Mouse (Mus musculus): ENCODE results near the gene Cadm1.
A peak's percentile ranks its signal among the peaks of the same experiment; 100 is the strongest.

Gene Cadm1

DNA sequence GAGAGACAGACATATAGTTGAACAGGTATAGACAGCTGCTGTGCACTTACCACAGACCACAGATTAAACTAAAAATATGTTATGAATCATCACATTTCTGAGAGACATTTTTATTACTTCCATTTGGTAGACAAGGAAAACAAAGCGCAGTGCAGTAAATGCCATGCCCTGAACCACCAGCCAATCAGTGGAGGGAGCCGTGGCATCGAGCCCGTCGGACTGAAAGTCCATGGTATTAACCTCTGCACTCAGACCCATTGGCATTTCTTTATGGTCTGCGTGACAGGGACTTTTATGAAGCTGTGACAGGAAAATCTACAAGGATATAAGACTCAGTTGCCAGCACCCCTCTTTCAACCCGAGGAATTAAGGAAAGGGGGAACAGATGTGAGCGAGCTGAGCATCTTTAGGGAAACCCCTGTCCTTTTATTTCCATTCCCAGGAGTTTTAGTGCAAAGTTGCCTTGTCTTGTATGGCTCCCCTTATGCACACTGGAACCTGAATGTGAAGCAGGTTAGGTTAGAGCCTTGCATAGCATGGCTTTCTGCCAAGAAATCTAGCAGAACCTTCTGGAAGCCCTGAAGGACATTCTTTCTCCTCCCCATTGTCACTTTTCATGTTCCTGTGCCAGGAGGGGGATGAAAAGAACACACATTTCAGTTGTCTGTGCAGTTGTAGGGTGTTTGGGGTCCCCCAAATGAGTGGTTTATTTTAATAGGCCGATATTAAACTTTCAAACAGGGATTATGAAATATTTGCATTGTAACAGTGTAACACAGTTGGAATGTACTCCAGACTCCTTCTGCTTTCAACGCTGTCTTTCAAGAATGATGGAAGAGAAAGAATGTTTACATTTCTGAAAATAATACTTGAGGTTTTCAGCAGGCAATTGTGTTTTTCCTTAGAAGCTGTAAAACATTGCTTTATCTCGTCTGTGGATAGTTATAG lies 145.1 kb downstream of the Cadm1 start:
- no peak for DNase-seq

DNA sequence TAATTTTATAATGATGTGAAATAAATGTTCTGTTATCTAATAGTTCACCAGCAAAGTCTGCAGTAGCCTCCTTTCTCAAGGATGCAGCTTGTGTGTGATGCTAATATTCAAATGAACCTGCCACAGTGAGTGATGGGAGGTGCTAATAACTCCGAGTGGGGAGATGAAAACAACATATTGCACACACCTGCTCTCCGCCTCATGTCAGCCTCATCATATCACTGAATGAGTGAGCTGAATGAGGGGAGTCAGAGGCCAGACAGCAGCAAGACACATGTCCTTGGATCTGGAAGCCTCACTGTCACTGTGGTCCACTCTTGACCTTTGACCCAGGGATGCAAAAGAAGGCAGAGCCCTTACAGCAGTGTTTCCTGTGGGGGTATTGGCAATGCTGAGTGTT lies 156.9 kb downstream of the Cadm1 start:
- DNase-seq = no peak

DNA sequence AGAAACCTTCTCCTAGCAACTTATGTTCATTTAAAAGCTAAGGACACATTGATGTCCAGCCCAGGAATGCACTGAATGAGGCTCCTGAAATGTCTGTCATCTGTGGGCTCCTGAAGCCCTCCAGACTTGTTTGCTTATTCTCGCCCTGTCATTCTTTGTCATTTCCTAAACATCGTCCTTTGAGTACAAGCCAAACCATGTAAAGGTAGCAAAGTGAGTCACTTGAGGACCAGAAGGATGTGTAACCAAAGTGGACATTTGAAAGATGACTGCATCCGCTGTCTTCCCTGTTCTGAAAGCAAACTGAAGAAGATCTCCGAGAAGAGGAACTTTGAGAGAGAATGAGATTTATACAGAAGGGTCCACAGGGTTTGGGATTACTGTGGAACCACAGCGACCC lies 157.6 kb downstream of the Cadm1 start:
- no peak for DNase-seq

DNA sequence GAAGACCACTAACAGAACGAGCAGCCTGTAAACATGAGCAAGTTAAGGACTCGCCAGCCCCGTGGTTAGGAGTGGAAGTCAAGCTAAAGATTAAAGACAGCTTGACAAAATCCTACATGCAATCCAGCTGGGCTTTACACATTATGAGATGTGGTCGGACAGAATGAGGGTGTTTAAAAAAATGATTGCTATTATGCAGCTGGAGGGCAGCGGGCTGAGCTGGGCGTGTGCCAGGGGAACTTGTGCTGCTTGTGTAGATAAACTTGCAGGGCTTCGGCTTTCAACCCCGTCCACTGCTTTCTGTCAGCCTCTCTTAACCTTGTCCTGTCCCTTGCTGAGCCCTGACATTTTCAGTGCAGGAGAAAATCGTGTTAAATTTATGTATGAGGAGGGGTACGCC lies 158.3 kb downstream of the Cadm1 start:
- peak; percentile 20 for DNase-seq

DNA sequence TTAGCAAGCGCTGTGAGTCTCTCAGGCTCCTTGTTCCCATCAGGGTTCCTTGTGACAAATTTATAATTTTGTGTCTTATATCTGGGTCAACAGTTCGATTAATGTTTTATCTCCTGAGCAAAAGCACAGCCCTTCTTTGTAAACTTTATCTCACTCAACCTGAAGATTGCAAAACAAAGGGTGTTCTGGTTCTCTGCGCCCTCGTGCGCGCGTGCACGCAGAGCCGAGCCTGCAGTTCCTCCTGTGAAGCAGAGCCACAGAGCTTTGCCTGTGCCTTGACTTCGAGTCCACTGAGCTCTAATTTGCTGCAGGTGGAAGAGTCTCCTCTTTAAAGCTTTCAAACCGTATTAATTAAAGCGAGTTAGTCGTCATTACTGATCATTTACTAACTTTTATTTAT lies 162.9 kb downstream of the Cadm1 start:
- peak; percentile 14 for DNase-seq

DNA sequence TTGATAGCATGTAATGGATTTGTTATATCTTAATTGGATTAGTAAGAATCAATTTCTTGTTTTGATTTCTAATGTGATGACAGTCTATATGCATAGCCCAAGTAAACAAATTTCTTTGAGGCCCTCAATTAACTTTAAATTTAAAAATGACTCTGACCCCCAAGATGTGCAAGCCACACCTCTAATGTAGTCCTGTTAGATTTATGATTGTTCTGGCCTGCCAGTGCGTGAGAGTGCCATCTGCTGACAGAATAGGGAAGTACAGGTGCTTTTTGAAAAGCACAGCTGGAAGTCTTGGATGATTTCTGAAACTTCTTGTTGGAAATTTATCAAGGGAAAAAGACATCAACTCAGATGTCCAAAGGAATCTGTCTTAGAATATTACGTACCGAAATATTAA lies 169.1 kb downstream of the Cadm1 start:
- peak; percentile 33 for DNase-seq

DNA sequence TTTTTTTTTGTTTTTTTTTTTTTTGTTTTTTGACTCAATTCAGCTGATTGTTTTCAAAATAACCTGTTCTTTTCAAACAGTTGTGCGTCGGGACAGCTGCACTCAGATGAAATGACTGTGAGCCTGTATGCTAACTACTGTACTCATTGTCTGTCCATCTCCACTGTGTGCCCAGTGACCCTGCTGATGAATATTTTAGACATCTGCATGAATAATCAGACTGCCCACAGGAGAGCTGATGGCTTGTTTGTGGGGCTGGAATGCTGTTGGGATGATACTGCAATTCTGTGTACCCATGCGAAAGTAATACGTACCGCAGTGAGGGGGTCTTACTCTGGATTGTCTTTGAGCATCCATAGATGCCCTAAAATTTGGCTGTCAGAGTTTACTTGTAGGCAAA lies 170.0 kb downstream of the Cadm1 start:
- DNase-seq = no peak

DNA sequence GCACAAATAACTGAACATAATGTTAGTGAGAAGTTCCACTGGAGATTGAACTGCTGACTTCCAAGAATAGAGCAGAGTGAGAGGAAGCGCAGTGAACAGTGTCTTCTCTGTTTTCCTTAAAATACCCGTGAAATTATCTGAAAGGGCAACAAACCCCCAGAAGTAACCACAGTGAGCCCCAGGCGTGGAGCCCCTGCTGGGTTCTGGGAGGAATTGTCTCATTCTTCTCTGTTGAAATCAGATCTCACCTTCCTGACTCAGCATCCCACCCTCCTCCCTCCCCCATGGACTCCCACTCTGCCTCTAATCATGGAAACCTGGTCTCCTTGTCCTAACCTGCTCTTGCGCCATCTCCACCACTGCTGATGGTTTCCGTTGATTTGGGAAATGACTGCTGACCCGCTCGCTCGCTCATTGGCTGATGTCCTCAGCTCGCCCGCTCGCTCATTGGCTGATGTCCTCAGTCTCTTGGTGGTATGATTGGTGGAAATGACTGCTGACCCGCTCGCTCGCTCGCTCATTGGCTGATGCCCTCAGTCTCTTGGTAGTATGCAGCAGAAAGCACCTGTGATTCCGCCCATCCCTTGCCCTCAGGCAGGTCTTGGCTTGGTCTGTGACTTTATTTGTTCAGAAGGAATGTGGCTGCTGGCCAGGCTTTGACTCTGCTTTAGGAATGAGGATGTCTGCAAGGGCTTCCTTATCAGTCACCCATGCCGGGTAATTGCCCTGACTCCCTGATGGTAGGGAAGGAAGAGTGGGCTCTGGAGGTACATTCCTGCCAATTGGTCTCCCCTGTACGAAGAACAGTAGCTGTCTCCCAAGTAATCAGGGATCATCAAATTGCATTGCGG lies 173.3 kb downstream of the Cadm1 start:
- no peak for DNase-seq

DNA sequence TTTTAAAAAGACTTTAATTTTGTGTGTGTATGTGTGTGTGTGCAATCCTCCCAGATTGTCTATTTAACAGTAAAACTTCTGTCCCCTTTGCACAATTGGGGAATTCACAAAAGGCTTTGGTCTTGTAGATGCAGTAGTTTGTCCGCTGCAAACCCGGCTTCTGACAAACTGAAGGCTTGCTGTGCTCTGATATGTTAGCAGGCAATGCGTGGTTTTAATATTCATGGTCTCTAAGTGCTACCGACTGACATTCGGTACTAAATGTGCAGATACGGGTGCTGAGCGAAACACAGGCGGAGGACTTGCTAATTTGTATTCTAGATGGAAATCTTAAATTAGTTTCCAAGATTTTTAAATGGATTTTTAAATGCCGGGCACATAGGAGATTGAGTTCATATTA lies 176.4 kb downstream of the Cadm1 start:
- DNase-seq = no peak

DNA sequence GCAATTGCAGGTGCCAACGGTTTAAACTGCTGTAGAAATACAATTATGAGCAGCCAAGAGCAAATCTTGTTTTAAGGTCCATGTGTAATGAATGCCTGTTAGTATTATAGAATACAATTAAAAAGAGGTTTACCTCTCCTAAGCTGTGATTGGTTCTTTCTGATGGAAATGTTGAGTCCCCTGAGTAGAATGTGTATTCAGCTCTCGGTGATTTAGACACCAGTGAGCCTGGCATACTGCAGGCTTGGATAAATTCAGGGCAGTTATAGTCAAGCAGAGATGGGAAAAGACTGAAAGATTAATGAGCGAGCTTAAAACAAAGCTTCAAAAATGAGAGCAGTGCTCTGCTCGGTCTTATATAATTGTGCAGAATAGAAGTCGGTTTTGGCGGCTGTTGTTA lies 177.4 kb downstream of the Cadm1 start:
- DNase-seq = no peak

DNA sequence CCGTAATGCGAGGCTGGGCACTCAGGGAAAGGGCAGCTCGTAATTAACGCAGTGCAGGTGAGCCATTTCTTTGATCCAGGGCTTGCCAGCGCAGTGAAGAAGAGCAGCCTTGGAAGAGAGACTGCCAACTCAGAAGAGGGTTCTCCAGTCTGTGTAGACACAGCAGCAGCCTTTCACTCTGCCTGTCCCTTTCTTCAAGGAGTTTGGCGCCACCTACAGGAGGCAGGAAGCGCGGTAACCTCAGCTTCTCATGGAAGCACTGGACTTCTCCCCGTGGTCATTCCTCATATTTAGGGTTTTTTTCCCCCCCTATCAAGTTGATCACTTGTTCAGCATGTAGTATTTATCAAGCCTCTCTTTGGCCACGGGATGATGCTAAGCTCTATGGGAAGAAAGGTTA lies 178.3 kb downstream of the Cadm1 start:
- DNase-seq = peak; percentile 68

DNA sequence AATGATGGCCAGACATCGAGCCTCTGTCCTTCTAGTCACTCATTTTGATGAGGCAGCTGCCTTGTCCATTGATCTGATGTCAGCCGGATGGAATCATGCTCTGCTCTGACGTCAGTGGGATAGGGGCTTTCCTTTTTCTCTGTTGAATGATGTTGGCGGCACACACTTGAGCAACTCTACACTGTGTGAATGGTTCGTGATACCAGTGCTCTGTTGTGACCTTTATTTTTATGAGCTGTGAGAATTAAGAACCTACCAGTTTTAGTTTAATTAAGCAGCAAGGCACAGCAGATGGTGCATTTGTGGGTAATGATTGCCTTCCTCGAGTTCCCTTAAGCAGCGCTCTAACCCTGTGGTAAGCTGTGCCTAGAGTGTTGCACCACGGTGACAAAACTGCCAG lies 181.0 kb downstream of the Cadm1 start:
- DNase-seq = no peak

DNA sequence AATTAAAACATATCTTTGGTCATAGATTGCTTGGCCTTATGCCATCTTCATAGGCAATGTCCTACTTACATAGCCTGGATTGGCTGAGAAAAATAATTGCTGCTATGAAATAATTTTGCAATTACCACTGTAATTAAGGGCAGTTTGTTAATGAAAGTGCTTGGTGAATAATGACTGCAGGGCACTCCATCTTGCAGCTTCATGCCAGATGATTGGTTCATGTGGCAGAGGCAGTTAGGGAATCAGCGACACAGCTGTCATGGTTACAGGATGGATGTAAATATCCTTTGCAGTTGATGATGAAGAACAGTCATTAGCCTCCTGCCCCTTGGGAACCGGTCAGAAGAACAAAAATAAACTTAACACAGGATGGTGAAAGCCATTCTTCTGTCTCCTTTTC lies 184.6 kb downstream of the Cadm1 start:
- no peak for DNase-seq

DNA sequence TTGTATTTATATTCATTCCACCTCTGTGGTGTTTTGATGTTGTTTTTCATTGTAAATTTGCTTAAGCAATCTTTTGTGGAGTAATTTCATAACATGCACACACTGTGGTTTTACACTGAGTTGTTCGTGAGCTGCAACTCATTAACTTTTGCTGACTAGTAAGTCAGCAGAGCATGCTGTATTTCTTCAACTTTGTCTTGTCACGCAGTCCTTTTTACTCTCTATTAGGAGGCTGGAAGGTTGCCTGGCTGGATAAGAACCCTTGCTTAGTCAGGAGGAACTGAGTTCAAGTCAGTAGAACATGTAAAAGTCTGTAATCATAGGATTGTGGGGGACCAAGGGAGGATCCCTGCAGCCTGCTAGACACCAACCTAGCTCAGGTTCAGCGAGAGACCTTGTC lies 185.4 kb downstream of the Cadm1 start:
- DNase-seq = no peak

DNA sequence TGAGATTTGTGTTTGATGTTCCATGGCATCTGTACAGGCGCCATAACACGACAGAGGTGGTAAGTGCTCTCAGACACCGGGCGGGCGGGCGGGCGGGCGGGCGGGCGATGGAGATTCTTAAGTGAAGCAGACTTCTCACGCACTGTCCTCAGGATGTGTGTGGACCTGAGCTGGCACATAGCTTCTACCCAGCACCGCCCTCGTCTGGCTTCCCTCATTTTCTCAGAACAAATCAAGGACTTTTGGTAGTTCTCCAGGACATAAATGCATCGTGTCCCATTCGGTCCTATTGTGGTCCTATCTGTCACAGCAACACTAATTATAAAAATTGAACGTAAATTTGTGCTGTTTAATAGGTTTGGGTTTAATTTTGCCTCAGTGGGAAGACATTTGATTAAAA lies 186.9 kb downstream of the Cadm1 start:
- DNase-seq = no peak

DNA sequence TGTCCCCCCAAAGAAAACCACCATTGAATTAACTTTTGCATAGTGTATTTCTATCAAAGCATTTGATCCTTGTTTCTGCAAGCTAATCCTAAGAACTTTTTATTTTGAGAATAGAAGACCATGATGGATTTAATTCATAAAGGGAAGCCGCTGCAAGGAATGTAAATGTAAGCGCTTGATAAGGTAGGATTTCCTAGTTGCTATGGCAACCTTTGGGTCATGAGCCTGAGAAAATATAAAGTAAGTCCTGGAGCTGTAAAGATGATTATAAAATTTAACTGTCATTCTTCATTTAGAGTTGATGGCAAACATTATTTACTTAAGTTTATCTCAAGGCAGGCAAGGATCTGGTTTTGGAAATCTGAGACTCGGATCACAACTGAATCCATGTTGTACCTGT lies 197.6 kb downstream of the Cadm1 start:
- DNase-seq = no peak

DNA sequence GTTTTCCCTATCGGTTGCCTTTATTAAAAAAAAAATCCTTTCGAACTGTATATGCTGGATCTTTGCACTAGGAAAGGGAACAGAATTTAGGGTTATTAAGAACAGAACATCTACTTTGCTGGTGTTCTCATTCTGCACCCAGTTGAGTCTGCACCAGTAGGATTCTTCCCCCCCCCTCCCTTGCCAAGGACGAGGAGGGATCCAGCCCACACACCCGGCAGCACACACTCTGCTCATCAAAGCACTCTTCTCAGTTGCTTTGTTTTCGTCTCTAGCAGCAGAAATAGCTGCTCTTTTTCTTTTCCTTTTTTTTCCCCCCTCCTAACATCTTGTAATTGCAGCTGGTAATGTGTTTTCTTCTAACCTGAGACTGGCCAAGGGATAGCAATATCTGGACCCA lies 198.9 kb downstream of the Cadm1 start:
- DNase-seq = no peak

DNA sequence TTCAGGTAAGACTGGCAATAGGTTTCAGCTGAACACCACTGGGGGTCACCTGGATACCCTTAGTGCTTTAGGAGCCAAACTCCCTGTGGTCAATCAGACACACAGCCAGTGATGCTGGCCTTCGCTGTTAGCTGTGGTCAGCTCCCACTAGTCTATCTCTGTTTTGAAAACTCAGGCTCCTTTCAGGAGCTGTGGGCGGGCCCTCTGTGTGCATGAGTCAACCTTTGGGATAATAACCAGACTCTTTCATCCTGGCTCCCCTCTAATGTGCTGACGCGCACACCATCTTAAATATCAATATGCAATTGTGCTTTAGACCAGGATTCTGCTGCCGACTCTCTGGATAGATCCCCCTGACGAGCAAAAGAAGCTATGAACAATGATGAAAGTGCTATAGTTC lies 200.3 kb downstream of the Cadm1 start:
- DNase-seq = no peak

DNA sequence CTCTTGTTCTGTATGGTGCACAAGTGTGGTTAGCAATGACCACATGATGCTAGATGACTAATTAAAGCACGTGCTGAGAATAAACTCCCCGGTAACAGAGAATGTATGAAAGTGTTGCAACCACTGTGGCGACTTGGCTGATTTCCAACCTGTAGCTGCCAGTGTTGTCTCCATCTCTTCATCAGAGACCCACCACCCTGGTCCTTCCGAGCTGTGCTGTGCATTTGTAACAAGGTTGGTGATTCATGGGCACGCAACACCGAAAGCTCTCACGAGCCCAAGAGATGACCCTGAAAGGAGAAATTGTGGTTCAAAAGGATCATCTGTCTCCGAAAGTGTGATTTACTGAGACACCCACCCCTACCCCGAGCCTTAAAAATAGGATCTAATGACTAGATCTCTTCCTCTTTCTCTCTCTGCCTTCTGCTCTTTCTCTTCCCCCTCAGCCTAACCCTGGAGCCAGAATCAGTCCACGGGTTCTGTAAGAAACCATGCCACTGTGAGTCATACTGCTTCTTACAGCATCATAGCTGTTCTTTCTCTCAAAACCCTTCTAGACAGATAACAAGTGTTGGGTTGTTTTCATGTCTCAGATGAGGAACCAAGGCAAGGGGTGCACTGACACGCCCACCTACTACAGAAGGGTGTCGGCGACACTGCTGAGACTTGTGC lies 203.9 kb downstream of the Cadm1 start:
- no peak for DNase-seq

DNA sequence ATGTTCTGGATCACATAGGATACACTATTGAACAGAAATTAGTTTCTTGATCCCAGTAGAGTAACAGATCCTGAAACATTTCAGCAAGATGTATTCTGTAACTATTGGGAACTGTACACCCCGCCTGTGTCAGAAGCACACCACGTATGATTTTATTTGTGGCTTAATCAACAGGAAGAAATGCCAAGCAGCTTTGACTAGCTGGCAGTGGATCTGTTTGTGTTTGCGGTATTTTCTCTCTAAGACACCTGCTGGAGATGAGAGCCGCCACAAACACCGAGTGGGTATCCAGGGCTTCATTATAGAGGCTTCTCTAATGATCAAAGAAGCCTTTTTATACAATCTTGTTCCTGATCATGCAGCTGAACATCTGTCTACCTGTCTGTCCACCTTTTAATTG lies 204.9 kb downstream of the Cadm1 start:
- DNase-seq = no peak

DNA sequence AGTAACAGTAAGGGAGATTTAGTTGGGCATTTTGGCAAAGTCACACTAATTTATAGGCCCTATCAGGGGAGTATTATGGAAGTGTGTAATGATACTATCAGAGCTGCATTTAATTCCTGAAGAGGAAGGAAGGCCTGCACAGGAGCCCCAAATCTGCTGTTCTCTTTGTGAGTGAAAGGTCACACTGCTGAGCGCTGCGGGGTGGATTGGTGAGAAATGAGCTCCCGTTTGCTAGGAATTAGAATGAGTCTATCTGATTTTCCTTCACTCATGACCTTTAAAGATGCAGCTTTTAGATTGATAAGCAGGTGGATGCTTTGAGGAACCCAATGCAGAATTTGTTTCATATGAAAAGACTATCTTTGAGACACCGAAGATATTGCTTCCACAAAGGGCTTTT lies 208.8 kb downstream of the Cadm1 start:
- no peak for DNase-seq

DNA sequence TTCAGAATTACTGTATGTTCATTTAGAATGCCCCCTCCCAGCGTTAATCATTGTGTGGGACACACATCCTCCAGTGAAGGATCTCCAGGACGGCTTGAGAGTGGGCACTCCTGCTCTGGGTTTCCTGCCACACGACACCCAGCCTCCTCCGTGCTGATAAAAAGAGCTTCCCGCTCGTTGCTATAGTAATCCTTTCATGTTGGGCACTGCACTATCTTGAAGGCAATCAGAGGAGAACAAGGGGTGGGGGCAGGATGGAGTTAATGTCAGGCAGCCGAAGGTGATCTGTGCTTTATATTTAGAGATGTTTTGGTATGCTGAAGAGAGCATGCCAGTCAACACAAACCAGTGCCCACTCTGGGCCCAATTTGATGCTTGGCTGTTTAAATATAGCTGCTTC lies 209.3 kb downstream of the Cadm1 start:
- no peak for DNase-seq

DNA sequence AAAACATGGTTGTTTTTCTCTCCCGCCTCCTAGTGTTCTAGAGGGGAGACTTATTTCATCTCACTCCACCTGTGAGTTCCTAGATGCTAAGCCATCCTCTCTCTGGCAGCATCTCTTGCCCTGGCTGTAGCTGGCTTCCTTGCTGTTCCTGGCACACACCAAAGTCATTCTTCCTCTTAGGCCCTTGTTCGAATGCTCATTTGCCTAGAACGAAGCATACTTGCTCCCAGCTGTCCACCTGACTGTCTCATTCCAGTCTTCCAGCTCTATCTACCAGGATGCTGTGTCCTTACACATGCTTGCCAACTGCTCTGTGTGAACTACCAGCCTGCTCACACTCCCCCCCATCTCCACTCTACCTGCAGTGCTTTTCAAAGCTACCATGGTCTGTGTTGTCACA lies 211.8 kb downstream of the Cadm1 start:
- no peak for DNase-seq

DNA sequence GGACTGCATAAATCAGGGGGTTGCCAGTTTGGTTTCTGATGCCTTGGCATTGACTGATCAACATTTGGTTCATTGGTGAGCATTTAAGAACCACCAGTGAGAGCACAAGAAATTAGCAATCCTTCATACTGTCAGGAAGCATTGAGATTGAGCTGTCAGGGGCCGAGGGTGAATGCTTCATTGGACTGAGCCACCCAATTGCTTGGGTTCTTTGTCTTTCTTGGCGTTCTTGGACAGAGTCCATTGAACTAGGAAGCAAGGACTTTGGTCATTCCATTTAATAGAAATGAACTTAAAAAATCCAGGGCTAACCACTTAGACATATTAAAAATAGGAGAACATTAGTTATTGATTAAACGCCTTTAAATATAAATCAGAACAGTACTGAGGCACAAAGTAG lies 214.9 kb downstream of the Cadm1 start:
- DNase-seq = no peak

Measured in liver (tissue).